Mouse (Mus musculus): ENCODE data around the gene Plbd1. TPM values are rescaled to one million over a fixed set of nuclear protein-coding genes. Genes with fewer than 3 reads are reported as not detected.

Plbd1 gene
- total and polyA plus RNA-seq, 3 experiments = not detected

GRCm38 (mm10) chr6:136631945-136632534 lies 29.7 kb downstream of the Plbd1 start:
- TF ChIP-seq KAT2A (IDR thresholded peaks at IDR 0.05; ENCODE audit: insufficient replicate concordance, low read length) = no peak
- TF ChIP-seq MEF2A (IDR thresholded peaks at IDR 0.05; ENCODE audit: borderline replicate concordance, low read depth, low read length) = no peak
- no peak for TF ChIP-seq ZMIZ1 (IDR thresholded peaks at IDR 0.05; ENCODE audit: low read depth, low read length)
- TF ChIP-seq ELF1 (IDR thresholded peaks at IDR 0.05; ENCODE audit: low read depth, low read length) = no peak
- no peak for TF ChIP-seq ZC3H11A (IDR thresholded peaks at IDR 0.05; ENCODE audit: low read depth, low read length)
- TF ChIP-seq SIN3A (IDR thresholded peaks at IDR 0.05; ENCODE audit: low read length) = no peak
- TF ChIP-seq GABPA (IDR thresholded peaks at IDR 0.05; ENCODE audit: insufficient replicate concordance, low read depth, low read length) = no peak
- no peak for TF ChIP-seq ETS1 (conservative IDR thresholded peaks at IDR 0.05; ENCODE audit: low read depth, low read length)
- TF ChIP-seq CTCF (conservative IDR thresholded peaks at IDR 0.05 in 1 of 2, IDR thresholded peaks at IDR 0.05 in 1 of 2; ENCODE audit: low read depth in 2 of 2, low read length in 2 of 2) = no peak

GRCm38 (mm10) chr6:136631519-136631918 lies 30.2 kb downstream of the Plbd1 start:
- peaks cover 0 to under 1% of the 10 kb centered on the region in 2 experiments; a peak in 1 of 4 replicates for H3K4me1 ChIP-seq (ENCODE audit: control insufficient read depth in 1 of 2, insufficient read depth in 2 of 2)
- no peak overlapping the region for H3K4me3 ChIP-seq (replicated peaks in 1 of 3; ENCODE audit: low read depth in 2 of 3, low read length in 2 of 3, poor library complexity in 1 of 3)
- no peak overlapping the region for H3K27ac ChIP-seq (ENCODE audit: insufficient read depth, low read depth)
- no peaks in the 10 kb centered on the region for H3K79me2 ChIP-seq (replicated peaks; ENCODE audit: control insufficient read depth, extremely low read depth, insufficient read depth, poor library complexity, severe bottlenecking)
- H3K9ac ChIP-seq (ENCODE audit: insufficient read depth, low read depth) = no peak overlapping the region
- H3K9me3 ChIP-seq (replicated peaks; ENCODE audit: low read length) = peaks cover 5% of the 10 kb centered on the region
- in situ Hi-C loops (cut with MboI; ENCODE audit: low pct_ligation_motif_present, low pct_unique_long_range_greater_than_20kb, low sequenced_read_pairs) = no loop called here
- TF ChIP-seq SMC3 (IDR thresholded peaks at IDR 0.05; ENCODE audit: low read depth, low read length) = no peak
- no peak for TF ChIP-seq TBP (conservative IDR thresholded peaks at IDR 0.05; ENCODE audit: low read depth, low read length)
- TF ChIP-seq JUND (conservative IDR thresholded peaks at IDR 0.05; ENCODE audit: low read depth, low read length) = no peak
- no peak for TF ChIP-seq MXI1 (IDR thresholded peaks at IDR 0.05; ENCODE audit: low read depth, low read length)
- TF ChIP-seq MAX (IDR thresholded peaks at IDR 0.05; ENCODE audit: low read length) = no peak
- no peak for TF ChIP-seq ETS1 (conservative IDR thresholded peaks at IDR 0.05; ENCODE audit: low read depth, low read length)
- dilution Hi-C loops (cut with MboI; ENCODE audit: extremely low pct_ligation_motif_present, extremely low pct_unique_long_range_greater_than_20kb, low sequenced_read_pairs) = no loop called here
- H3K27me3 ChIP-seq (replicated peaks) = no peaks in the 10 kb centered on the region
- H3K4me2 ChIP-seq (ENCODE audit: insufficient read depth, low read depth, poor library complexity, severe bottlenecking) = no peak overlapping the region
- H3K36me3 ChIP-seq (replicated peaks in 1 of 2; ENCODE audit: control insufficient read depth in 1 of 2, insufficient read depth in 1 of 2, low read length in 1 of 2) = no peaks in the 10 kb centered on the region
- no peak for DNase-seq (ENCODE audit: extremely low read depth)

More at GRCm38 (mm10) chr6:136631945-136632534, 29.7 kb downstream of the Plbd1 start:
- Histone ChIP-seq H3K4me1 (ENCODE audit: control insufficient read depth in 1 of 2, insufficient read depth in 2 of 2) (no peaks in the 10 kb centered on the region), H3K79me2 (replicated peaks; ENCODE audit: control insufficient read depth, extremely low read depth, insufficient read depth, poor library complexity, severe bottlenecking) (no peaks in the 10 kb centered on the region), H3K9ac (ENCODE audit: insufficient read depth, low read depth) (no peak overlapping the region), H3K9me3 (replicated peaks; ENCODE audit: low read length) (peaks cover 5% of the 10 kb centered on the region), H3K36me3 (replicated peaks in 1 of 2; ENCODE audit: control insufficient read depth in 1 of 2, insufficient read depth in 1 of 2, low read length in 1 of 2) (no peaks in the 10 kb centered on the region), H3K4me3 (replicated peaks in 1 of 3; ENCODE audit: low read depth in 2 of 3, low read length in 2 of 3, poor library complexity in 1 of 3) (no peak overlapping the region), H3K27me3 (replicated peaks) (no peaks in the 10 kb centered on the region), H3K4me2 (ENCODE audit: insufficient read depth, low read depth, poor library complexity, severe bottlenecking) (no peak overlapping the region), H3K27ac (ENCODE audit: insufficient read depth, low read depth) (no peak overlapping the region)
- no peak for DNase-seq (ENCODE audit: extremely low read depth)
- in situ Hi-C loops (cut with MboI; ENCODE audit: low pct_ligation_motif_present, low pct_unique_long_range_greater_than_20kb, low sequenced_read_pairs) = no loop called here
- dilution Hi-C loops (cut with MboI; ENCODE audit: extremely low pct_ligation_motif_present, extremely low pct_unique_long_range_greater_than_20kb, low sequenced_read_pairs) = no loop called here

Data from CH12.LX (cell line).